Mouse (Mus musculus) limb, embryonic 14.5 days (tissue): ENCODE measurements around the gene Lsm2. TPM values are rescaled to one million over a fixed set of nuclear protein-coding genes. Genes with fewer than 3 reads are reported as not detected.
"Not testable (repeated sequence)": the region's sequence is repeated elsewhere in the genome, so short reads cannot be mapped to it uniquely, and the experiment has no call there.

Source experiments
- ATAC-seq: fragments of 200-750 bp; cut with Nextera tagmentation; 2 replicates; pipeline ENCODE4 v1.8.0; 2017; ENCODE audit warnings: low read depth, moderate number of reproducible peaks, moderate TSS enrichment; ENCODE audit not compliant: low FRiP score
- DNase-seq: peaks from one replicate; pipeline ENCODE4 v3.0.0-alpha.2; 2015; ENCODE audit warnings: low spot score
- H3K27ac ChIP-seq: fragments of 300-500 bp; sonication (generic); replicated peaks from 2 replicates; pipeline ENCODE4 v1.5.1; 2014; ENCODE audit warnings: low read depth, mild to moderate bottlenecking, low read length, moderate library complexity, mixed read lengths
- H3K27me3 ChIP-seq: fragments of 300-500 bp; sonication (generic); 2 replicates; pipeline ENCODE4 v1.6.1; 2014; ENCODE audit warnings: low read length, mixed read lengths; ENCODE audit not compliant: control insufficient read depth, insufficient read depth
- H3K36me3 ChIP-seq: fragments of 300-500 bp; sonication (generic); 2 replicates; pipeline ENCODE4 v1.6.1; 2014; ENCODE audit warnings: mild to moderate bottlenecking, low read length, moderate library complexity, mixed read lengths; ENCODE audit not compliant: control insufficient read depth, insufficient read depth
- H3K4me1 ChIP-seq: fragments of 300-500 bp; sonication (generic); 2 replicates; pipeline ENCODE4 v1.6.1; 2014; ENCODE audit warnings: antibody characterized with exemption, low read length, mixed read lengths; ENCODE audit not compliant: control insufficient read depth, insufficient read depth
- H3K4me2 ChIP-seq: fragments of 300-500 bp; sonication (generic); replicated peaks from 2 replicates; pipeline ENCODE4 v1.6.1; 2014; ENCODE audit warnings: low read depth, mild to moderate bottlenecking, low read length, moderate library complexity; ENCODE audit not compliant: severe bottlenecking
- H3K4me3 ChIP-seq: fragments of 300-500 bp; sonication (generic); replicated peaks from 2 replicates; pipeline ENCODE4 v1.5.1; 2014; ENCODE audit warnings: low read length
- H3K9ac ChIP-seq: fragments of 300-500 bp; sonication (generic); 2 replicates; pipeline ENCODE4 v1.6.1; 2014; ENCODE audit warnings: mild to moderate bottlenecking, low read depth, low read length, moderate library complexity; ENCODE audit not compliant: severe bottlenecking
- H3K9me3 ChIP-seq: fragments of 300-500 bp; sonication (generic); 2 replicates; pipeline ENCODE4 v1.6.1; 2016; ENCODE audit warnings: low read length; ENCODE audit not compliant: control insufficient read depth
- POLR2A ChIP-seq: fragments of 200-500 bp; IDR thresholded peaks from 2 replicates; pipeline ENCODE4 v1.8.0; 2012; ENCODE audit warnings: inconsistent platforms, mild to moderate bottlenecking, moderate library complexity, borderline replicate concordance; ENCODE audit not compliant: insufficient read depth, insufficient read length; ENCODE audit errors: extremely low read depth
- WGBS: fragments of 180-500 bp; shearing (Covaris S2); extraction: QIAGEN DNeasy Blood & Tissue Kit; methylation state at CpG from one replicate; pipeline ENCODE4 v1.1.7; 2014; 5-methylcytosine and 5-hydroxymethylcytosine counted together
- polyA plus RNA-seq, 2 experiments: library from polyadenylated mRNA; depleted of rRNA in 1 of 2; stranded (reverse) in 1 of 2; unstranded in 1 of 2; fragments of >200 nt; fragmentation: Nextera tagmentation in 1 of 2; extraction: Ambion mirVana in 1 of 2; gene quantifications; 2 replicates each; pipeline versions ENCODE4 v1.2.1 to v1.2.3; 2012 to 2014

The Lsm2 gene
- polyA plus RNA-seq, 2 experiments: 170 to 186 TPM

GRCm38 (mm10) chr17:35032323-35032870, 50.7 kb downstream of the Lsm2 start:
- 64% methylated on average over 8 of the region's 8 CpGs for WGBS
- DNase-seq: no peak
- no peak for ATAC-seq
- 0 out of 2 replicates have a peak, but pooled peaks cover 3% of the 10 kb centered on the region for H3K4me1 ChIP-seq
- H3K9me3 ChIP-seq: no peaks in the 10 kb centered on the region
- no peaks in the 10 kb centered on the region for H3K36me3 ChIP-seq
- H3K4me3 ChIP-seq: no peak overlapping the region
- no peak overlapping the region for H3K4me2 ChIP-seq
- no peak for TF ChIP-seq POLR2A
- no peak overlapping the region for H3K9ac ChIP-seq
- no peak overlapping the region for H3K27ac ChIP-seq
- no peaks in the 10 kb centered on the region for H3K27me3 ChIP-seq

GRCm38 (mm10) chr17:35033703-35034102, 52.0 kb downstream of the Lsm2 start:
- not testable (repeated sequence) for H3K36me3 ChIP-seq, H3K9me3 ChIP-seq
- WGBS: 67% methylated on average over 1 of the region's 1 CpGs

GRCm38 (mm10) chr17:35034896-35035295, 53.2 kb downstream of the Lsm2 start:
- WGBS: 75% methylated on average over 6 of the region's 6 CpGs
- no peaks in the 10 kb centered on the region for H3K27me3 ChIP-seq
- H3K27ac ChIP-seq: no peak overlapping the region
- H3K4me3 ChIP-seq: no peak overlapping the region
- H3K9me3 ChIP-seq: no peaks in the 10 kb centered on the region
- H3K9ac ChIP-seq: no peak overlapping the region
- no peak overlapping the region for H3K4me2 ChIP-seq
- H3K36me3 ChIP-seq: no peaks in the 10 kb centered on the region
- DNase-seq: no peak
- ATAC-seq: no peak
- no peaks in the 10 kb centered on the region for H3K4me1 ChIP-seq
- no peak for TF ChIP-seq POLR2A

More at GRCm38 (mm10) chr17:35033703-35034102, 52.0 kb downstream of the Lsm2 start:
- H3K9ac ChIP-seq, H3K4me3 ChIP-seq, DNase-seq, ATAC-seq, H3K27me3 ChIP-seq, H3K27ac ChIP-seq, H3K4me1 ChIP-seq, H3K4me2 ChIP-seq: not testable (repeated sequence)

Other genes starting within 250 kb of the Lsm2 start
Only the 30 nearest of the 43 such genes appear.
- gene Skiv2l, start 131.7 kb upstream of the Lsm2 start, polyA plus RNA-seq (2012; rRNA removed): 75.8 and 99.4 TPM in 2 replicates
- gene Skiv2l, start 131.7 kb upstream of the Lsm2 start, polyA plus RNA-seq (2014; fragmentation: Nextera tagmentation; extraction: Ambion mirVana): 43.5 and 45.0 TPM in 2 replicates
- 56.4 and 92.2 TPM in 2 replicates for gene Nelfe, start 131.5 kb upstream of the Lsm2 start, polyA plus RNA-seq (2012; rRNA removed)
- gene Nelfe, start 131.5 kb upstream of the Lsm2 start, polyA plus RNA-seq (2014; fragmentation: Nextera tagmentation; extraction: Ambion mirVana): 101 and 111 TPM in 2 replicates
- gene Cfb, start 119.3 kb upstream of the Lsm2 start, polyA plus RNA-seq (2012; rRNA removed): 0.76 and 0.88 TPM in 2 replicates
- 1.6 and 2.1 TPM in 2 replicates for gene Cfb, start 119.3 kb upstream of the Lsm2 start, polyA plus RNA-seq (2014; fragmentation: Nextera tagmentation; extraction: Ambion mirVana)
- gene Zbtb12, start 102.4 kb upstream of the Lsm2 start, polyA plus RNA-seq (2012; rRNA removed): 44.3 and 52.0 TPM in 2 replicates
- 1.4 and 1.5 TPM in 2 replicates for gene Zbtb12, start 102.4 kb upstream of the Lsm2 start, polyA plus RNA-seq (2014; fragmentation: Nextera tagmentation; extraction: Ambion mirVana)
- gene Gm20547, start 99.8 kb upstream of the Lsm2 start, polyA plus RNA-seq (2012; rRNA removed): not detected in 2 replicates
- gene Gm20547, start 99.8 kb upstream of the Lsm2 start, polyA plus RNA-seq (2014; fragmentation: Nextera tagmentation; extraction: Ambion mirVana): not detected in 2 replicates
- gene C2, start 83.6 kb upstream of the Lsm2 start, polyA plus RNA-seq (2012; rRNA removed): 4.7 and 5.1 TPM in 2 replicates
- 3.9 and 4.9 TPM in 2 replicates for gene C2, start 83.6 kb upstream of the Lsm2 start, polyA plus RNA-seq (2014; fragmentation: Nextera tagmentation; extraction: Ambion mirVana)
- gene Ehmt2, start 83.4 kb upstream of the Lsm2 start, polyA plus RNA-seq (2012; rRNA removed): 232 and 297 TPM in 2 replicates
- gene Ehmt2, start 83.4 kb upstream of the Lsm2 start, polyA plus RNA-seq (2014; fragmentation: Nextera tagmentation; extraction: Ambion mirVana): 72.8 and 80.6 TPM in 2 replicates
- 0.09 and 0.10 TPM in 2 replicates for gene Slc44a4, start 67.4 kb upstream of the Lsm2 start, polyA plus RNA-seq (2012; rRNA removed)
- gene Slc44a4, start 67.4 kb upstream of the Lsm2 start, polyA plus RNA-seq (2014; fragmentation: Nextera tagmentation; extraction: Ambion mirVana): not detected in 2 replicates
- 19.3 and 26.5 TPM in 2 replicates for gene Neu1, start 50.6 kb upstream of the Lsm2 start, polyA plus RNA-seq (2012; rRNA removed)
- 18.2 and 18.4 TPM in 2 replicates for gene Neu1, start 50.6 kb upstream of the Lsm2 start, polyA plus RNA-seq (2014; fragmentation: Nextera tagmentation; extraction: Ambion mirVana)
- 22.8 and 25.6 TPM in 2 replicates for gene Hspa1b, start 22.6 kb upstream of the Lsm2 start, polyA plus RNA-seq (2012; rRNA removed)
- 1.6 and 2.2 TPM in 2 replicates for gene Hspa1b, start 22.6 kb upstream of the Lsm2 start, polyA plus RNA-seq (2014; fragmentation: Nextera tagmentation; extraction: Ambion mirVana)
- not detected in 2 replicates for gene Gm20481, start 11.9 kb upstream of the Lsm2 start, polyA plus RNA-seq (2012; rRNA removed)
- not detected in 2 replicates for gene Gm20481, start 11.9 kb upstream of the Lsm2 start, polyA plus RNA-seq (2014; fragmentation: Nextera tagmentation; extraction: Ambion mirVana)
- gene Hspa1a, start 9.7 kb upstream of the Lsm2 start, polyA plus RNA-seq (2012; rRNA removed): 6.5 and 7.1 TPM in 2 replicates
- 9.5 and 9.6 TPM in 2 replicates for gene Hspa1a, start 9.7 kb upstream of the Lsm2 start, polyA plus RNA-seq (2014; fragmentation: Nextera tagmentation; extraction: Ambion mirVana)
- 0.44 and 0.47 TPM in 2 replicates for gene Hspa1l, start 9.2 kb upstream of the Lsm2 start, polyA plus RNA-seq (2012; rRNA removed)
- gene Hspa1l, start 9.2 kb upstream of the Lsm2 start, polyA plus RNA-seq (2014; fragmentation: Nextera tagmentation; extraction: Ambion mirVana): 0.85 and 1.4 TPM in 2 replicates
- gene Vars, start 19.1 kb downstream of the Lsm2 start, polyA plus RNA-seq (2012; rRNA removed): 163 and 216 TPM in 2 replicates
- 88.3 and 100 TPM in 2 replicates for gene Vars, start 19.1 kb downstream of the Lsm2 start, polyA plus RNA-seq (2014; fragmentation: Nextera tagmentation; extraction: Ambion mirVana)
- 0.64 and 0.85 TPM in 2 replicates for gene Vwa7, start 34.7 kb downstream of the Lsm2 start, polyA plus RNA-seq (2012; rRNA removed)
- 0.11 and 0.15 TPM in 2 replicates for gene Vwa7, start 34.7 kb downstream of the Lsm2 start, polyA plus RNA-seq (2014; fragmentation: Nextera tagmentation; extraction: Ambion mirVana)
- gene Sapcd1, start 46.2 kb downstream of the Lsm2 start, polyA plus RNA-seq (2012; rRNA removed): 12.0 and 15.2 TPM in 2 replicates
- 12.5 and 13.7 TPM in 2 replicates for gene Sapcd1, start 46.2 kb downstream of the Lsm2 start, polyA plus RNA-seq (2014; fragmentation: Nextera tagmentation; extraction: Ambion mirVana)
- gene Msh5, start 64.9 kb downstream of the Lsm2 start, polyA plus RNA-seq (2012; rRNA removed): 6.4 and 6.5 TPM in 2 replicates
- 3.4 and 3.5 TPM in 2 replicates for gene Msh5, start 64.9 kb downstream of the Lsm2 start, polyA plus RNA-seq (2014; fragmentation: Nextera tagmentation; extraction: Ambion mirVana)
- 229 and 236 TPM in 2 replicates for gene Clic1, start 68.1 kb downstream of the Lsm2 start, polyA plus RNA-seq (2012; rRNA removed)
- 103 and 108 TPM in 2 replicates for gene Clic1, start 68.1 kb downstream of the Lsm2 start, polyA plus RNA-seq (2014; fragmentation: Nextera tagmentation; extraction: Ambion mirVana)
- 271 and 326 TPM in 2 replicates for gene Ddah2, start 77.2 kb downstream of the Lsm2 start, polyA plus RNA-seq (2012; rRNA removed)
- 358 and 403 TPM in 2 replicates for gene Ddah2, start 77.2 kb downstream of the Lsm2 start, polyA plus RNA-seq (2014; fragmentation: Nextera tagmentation; extraction: Ambion mirVana)
- 3.4 and 5.5 TPM in 2 replicates for gene Ly6g6c, start 83.5 kb downstream of the Lsm2 start, polyA plus RNA-seq (2012; rRNA removed)
- gene Ly6g6c, start 83.5 kb downstream of the Lsm2 start, polyA plus RNA-seq (2014; fragmentation: Nextera tagmentation; extraction: Ambion mirVana): 10.4 and 22.3 TPM in 2 replicates
- 0.45 and 0.47 TPM in 2 replicates for gene Mpig6b, start 84.3 kb downstream of the Lsm2 start, polyA plus RNA-seq (2012; rRNA removed)
- 0.64 and 1.3 TPM in 2 replicates for gene Mpig6b, start 84.3 kb downstream of the Lsm2 start, polyA plus RNA-seq (2014; fragmentation: Nextera tagmentation; extraction: Ambion mirVana)
- gene Ly6g6e, start 95.0 kb downstream of the Lsm2 start, polyA plus RNA-seq (2012; rRNA removed): 14.2 and 14.8 TPM in 2 replicates
- gene Ly6g6e, start 95.0 kb downstream of the Lsm2 start, polyA plus RNA-seq (2014; fragmentation: Nextera tagmentation; extraction: Ambion mirVana): 18.0 and 28.4 TPM in 2 replicates
- 1.3 and 2.3 TPM in 2 replicates for gene Ly6g6d, start 96.2 kb downstream of the Lsm2 start, polyA plus RNA-seq (2012; rRNA removed)
- gene Ly6g6d, start 96.2 kb downstream of the Lsm2 start, polyA plus RNA-seq (2014; fragmentation: Nextera tagmentation; extraction: Ambion mirVana): 2.0 TPM in 1 of 2 replicates, not detected in the other
- 0.14 and 0.73 TPM in 2 replicates for gene Ly6g6f, start 103.7 kb downstream of the Lsm2 start, polyA plus RNA-seq (2012; rRNA removed)
- 0.28 TPM in 1 of 2 replicates, not detected in the other for gene Ly6g6f, start 103.7 kb downstream of the Lsm2 start, polyA plus RNA-seq (2014; fragmentation: Nextera tagmentation; extraction: Ambion mirVana)
- 98.6 and 157 TPM in 2 replicates for gene Abhd16a, start 107.4 kb downstream of the Lsm2 start, polyA plus RNA-seq (2012; rRNA removed)
- gene Abhd16a, start 107.4 kb downstream of the Lsm2 start, polyA plus RNA-seq (2014; fragmentation: Nextera tagmentation; extraction: Ambion mirVana): 78.0 and 88.3 TPM in 2 replicates
- not detected in 2 replicates for gene Ly6g5c, start 126.4 kb downstream of the Lsm2 start, polyA plus RNA-seq (2012; rRNA removed)
- gene Ly6g5c, start 126.4 kb downstream of the Lsm2 start, polyA plus RNA-seq (2014; fragmentation: Nextera tagmentation; extraction: Ambion mirVana): not detected in 2 replicates
- 2.1 and 3.5 TPM in 2 replicates for gene Ly6g5b, start 133.6 kb downstream of the Lsm2 start, polyA plus RNA-seq (2012; rRNA removed)
- 0.59 and 0.68 TPM in 2 replicates for gene Ly6g5b, start 133.6 kb downstream of the Lsm2 start, polyA plus RNA-seq (2014; fragmentation: Nextera tagmentation; extraction: Ambion mirVana)
- 13.6 and 15.1 TPM in 2 replicates for gene Gpank1, start 139.6 kb downstream of the Lsm2 start, polyA plus RNA-seq (2012; rRNA removed)
- gene Gpank1, start 139.6 kb downstream of the Lsm2 start, polyA plus RNA-seq (2014; fragmentation: Nextera tagmentation; extraction: Ambion mirVana): 17.5 and 20.0 TPM in 2 replicates
- gene Csnk2b, start 140.2 kb downstream of the Lsm2 start, polyA plus RNA-seq (2012; rRNA removed): 181 and 250 TPM in 2 replicates
- 275 and 308 TPM in 2 replicates for gene Csnk2b, start 140.2 kb downstream of the Lsm2 start, polyA plus RNA-seq (2014; fragmentation: Nextera tagmentation; extraction: Ambion mirVana)
- gene D17H6S53E, start 144.5 kb downstream of the Lsm2 start, polyA plus RNA-seq (2012; rRNA removed): 5.7 and 6.6 TPM in 2 replicates
- 6.4 and 8.2 TPM in 2 replicates for gene D17H6S53E, start 144.5 kb downstream of the Lsm2 start, polyA plus RNA-seq (2014; fragmentation: Nextera tagmentation; extraction: Ambion mirVana)